Mouse (Mus musculus): ENCODE measurements around the gene Ctbp2. TPM values are rescaled to one million over a fixed set of nuclear protein-coding genes. Genes with fewer than 3 reads are reported as not detected.

Ctbp2 gene
- total RNA-seq, 2 experiments from 2014 or later = 46.2 to 53.5 TPM

DNA sequence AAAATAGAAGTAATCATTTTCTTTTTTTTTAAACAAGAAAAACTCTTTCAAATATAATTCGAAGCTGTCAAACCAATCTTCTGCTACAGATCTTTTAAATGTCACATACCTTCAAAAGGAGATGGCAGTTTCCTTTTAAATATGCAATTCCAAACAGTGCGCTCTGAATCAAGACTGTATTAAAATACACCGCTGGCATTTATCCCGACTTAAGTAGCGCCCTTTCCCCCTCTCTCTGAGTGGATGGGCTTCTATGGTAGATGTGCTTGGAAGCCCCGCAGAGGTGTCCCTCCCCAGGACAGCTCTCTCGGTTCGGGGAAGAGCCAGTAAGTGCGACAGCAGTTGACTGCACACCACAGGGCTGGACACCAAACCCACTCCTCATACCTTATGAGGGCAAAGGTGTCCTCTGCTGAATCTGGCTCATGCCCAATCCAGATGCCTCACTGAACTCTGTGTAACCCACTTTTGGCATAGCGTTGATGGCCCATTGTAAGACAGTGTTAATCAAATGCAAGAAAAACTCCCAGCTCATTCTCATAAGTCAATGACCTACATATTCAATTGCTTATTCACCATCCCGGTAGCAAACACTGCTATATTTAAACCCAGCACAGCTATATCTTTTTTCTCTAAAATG is 34.4 kb downstream of the Ctbp2 start:
- intact Hi-C loops (cut with DNase I) = loop anchor here (5.0 kb wide), 1 partner anchor 33 kb away; the partner anchor contains the start of genes Ctbp2 and Fgfr2
- no peak for DNase-seq

DNA sequence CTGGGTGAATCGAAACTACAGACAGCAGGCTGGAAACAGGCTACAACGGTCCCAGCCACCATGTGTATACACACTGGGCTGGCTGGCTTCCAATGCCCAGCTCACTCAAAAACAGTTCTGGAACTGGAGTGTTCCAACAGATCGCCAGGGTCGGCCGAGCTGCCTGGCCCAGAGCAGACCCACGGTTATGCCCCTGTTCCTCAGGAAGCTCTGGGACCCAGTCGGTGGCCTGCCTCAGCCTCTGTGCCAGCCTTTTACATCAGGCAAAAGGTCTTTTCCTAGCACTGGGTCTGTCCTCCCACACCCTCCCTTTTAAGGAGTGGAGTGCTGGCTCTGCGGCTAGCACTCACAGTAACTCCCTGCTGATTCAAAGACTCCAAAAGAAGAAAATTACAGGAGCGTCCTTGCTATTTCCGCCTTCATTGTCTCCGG is 35.3 kb downstream of the Ctbp2 start:
- DNase-seq = peak; percentile 74 to 76
- intact Hi-C loops (cut with DNase I) = loop anchor here (5.0 kb wide), 1 partner anchor 33 kb away; the partner anchor contains the start of genes Ctbp2 and Fgfr2

DNA sequence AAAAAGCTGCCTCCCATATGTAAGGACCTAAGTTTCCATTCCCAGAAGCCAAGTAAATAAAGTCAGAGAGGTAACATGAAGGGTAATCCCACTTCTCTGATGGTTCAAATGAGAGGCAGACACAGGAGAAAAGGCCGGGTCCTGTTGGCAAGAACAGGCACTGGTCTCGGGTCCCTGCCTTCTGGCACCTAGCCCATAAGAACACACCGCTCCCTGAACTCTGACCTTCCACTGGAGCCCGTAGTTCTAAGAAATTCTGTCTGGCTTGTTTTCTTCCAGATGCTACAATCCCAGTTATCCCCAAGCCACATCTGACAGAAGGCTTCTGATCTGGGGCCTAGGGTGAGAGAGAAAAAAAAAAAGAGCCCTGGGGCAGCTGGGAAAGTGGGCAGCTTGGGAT is 35.7 kb downstream of the Ctbp2 start:
- DNase-seq = no peak
- intact Hi-C loops (cut with DNase I) = loop anchor here (5.0 kb wide), 1 partner anchor 34 kb away; the partner anchor contains the start of genes Ctbp2 and Fgfr2

DNA sequence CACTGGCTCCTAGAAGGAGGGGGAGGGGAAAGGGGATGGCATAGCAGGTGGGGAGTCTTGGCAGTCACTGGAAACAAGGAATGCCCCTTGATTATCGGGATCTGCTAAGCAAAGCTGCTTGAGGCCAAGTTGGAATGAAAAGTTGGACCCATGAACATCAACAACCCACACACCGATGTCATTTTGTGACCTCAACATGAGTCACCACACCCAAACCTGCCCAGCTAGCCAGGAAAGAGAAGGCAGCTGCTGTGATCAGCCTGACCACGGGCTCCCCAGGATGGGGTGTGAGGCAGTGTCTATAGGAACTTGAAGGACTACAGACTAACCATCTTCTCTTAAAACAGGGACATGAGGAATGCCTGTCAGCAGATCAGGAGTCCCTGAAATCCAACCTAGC is 38.7 kb downstream of the Ctbp2 start:
- intact Hi-C loops (cut with DNase I) = loop anchor here (5.0 kb wide), 1 partner anchor 37 kb away; the partner anchor contains the start of genes Ctbp2 and Fgfr2
- no peak for DNase-seq

DNA sequence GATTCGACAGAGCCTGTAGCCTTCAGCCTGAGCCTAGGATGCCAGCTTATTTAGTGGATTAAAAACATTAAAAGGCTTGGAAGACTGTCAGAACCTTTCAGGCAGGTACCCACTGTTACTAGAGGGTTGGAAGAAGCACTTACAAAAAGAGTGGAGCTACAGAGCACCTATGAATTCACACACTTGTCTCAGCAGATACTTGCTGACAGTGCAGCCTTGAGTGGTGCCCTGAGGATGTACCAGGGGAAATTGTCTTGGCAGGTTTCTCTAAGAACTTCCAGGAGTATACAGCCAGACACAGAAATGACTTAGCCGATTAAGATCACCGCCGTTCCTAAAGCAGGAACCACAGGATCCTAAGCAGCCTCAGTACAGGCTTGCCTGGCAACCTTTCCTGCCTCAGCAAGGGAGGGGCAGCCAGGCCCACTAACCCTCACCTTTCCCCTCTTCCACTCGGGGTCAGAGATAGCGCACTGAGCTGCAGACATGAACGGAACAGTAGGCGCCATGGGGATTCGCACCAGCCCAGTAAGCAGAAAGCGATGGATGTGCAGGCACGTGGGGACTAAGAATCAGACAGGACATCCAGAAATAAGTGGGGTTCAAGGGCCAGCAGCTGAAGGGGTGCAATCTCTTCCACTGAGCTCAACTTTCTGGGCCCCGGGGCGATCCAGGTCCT is 40.1 kb downstream of the Ctbp2 start:
- intact Hi-C loops (cut with DNase I) = no loop called here
- no peak for DNase-seq

DNA sequence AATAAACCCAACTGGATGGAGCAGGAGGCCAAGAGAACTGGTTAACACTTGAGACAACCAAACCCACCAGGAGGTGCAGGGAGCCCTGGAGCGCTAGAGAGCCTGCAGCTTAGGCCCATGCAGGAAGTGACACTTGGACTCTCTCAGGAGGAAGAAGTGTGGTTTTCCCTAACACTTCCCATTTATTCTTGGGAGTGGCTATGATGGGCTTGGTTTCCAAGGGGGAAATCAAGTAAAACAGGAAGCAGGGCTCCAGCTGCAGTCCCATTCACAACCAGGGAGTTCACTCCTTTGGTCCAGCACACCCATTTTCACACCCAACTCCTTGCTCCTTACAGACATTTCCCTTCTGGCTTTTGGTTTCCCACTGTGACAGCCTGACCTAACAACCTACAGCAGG is 45.2 kb downstream of the Ctbp2 start:
- intact Hi-C loops (cut with DNase I) = no loop called here

DNA sequence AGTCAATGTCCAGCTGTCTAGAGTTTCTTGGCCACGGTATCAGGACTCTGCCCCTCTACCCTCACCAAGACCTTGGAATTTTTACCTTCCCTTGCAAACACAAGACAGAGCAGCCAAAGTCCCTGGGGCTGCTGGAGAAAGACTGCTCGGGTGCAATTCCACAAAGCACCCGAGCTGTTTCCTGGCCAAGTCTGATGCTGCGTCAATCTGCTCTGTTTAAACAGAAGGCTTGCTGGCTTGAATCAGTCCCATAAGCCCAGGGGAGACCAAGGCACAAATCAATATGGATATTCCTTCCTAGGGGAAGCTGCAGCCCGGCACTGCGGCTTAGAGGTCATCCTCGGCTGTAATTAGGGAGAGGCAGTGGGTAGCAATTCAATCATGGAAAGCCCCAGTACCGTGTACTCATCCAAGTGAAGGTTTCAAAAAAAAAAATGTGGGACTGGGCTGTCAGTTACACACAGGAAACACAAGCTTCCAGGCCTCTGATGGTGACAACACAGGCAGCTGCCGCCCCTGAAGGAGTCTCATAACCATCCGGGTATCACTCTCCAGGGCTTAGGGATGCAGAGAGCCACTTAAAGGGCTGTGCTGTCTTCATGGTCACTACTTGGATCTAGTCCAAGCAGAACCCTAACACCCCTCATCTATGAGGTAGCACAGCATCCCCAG is 49.6 kb downstream of the Ctbp2 start:
- no peak for DNase-seq
- intact Hi-C loops (cut with DNase I) = no loop called here

More for the DNA sequence above, 45.2 kb downstream of the Ctbp2 start:
- DNase-seq = no peak

DNA sequence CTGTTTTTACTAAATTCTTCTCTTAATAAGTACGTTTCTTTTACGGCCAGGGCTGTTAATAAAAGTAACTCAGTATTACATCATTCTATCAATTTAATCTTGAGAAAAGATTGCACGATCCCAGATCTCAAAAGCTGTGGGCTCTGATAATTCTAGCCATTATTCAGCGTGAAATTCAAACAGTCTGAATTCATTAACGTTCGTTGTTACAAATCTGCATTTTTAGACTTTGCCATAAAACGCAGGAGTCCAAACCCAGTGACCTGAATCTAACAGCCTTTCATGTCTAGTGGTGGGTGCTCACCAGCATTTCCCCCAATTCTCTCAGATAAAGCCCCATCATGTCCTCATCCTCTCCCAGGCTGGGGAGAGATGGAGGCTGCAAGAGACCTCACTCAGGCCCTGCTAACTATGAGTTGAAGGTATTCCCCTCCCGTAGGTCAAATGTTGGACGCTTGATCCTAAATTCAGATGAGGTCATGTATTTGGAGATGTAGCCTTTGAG is 51.0 kb downstream of the Ctbp2 start:
- intact Hi-C loops (cut with DNase I) = no loop called here
- DNase-seq = no peak

DNA sequence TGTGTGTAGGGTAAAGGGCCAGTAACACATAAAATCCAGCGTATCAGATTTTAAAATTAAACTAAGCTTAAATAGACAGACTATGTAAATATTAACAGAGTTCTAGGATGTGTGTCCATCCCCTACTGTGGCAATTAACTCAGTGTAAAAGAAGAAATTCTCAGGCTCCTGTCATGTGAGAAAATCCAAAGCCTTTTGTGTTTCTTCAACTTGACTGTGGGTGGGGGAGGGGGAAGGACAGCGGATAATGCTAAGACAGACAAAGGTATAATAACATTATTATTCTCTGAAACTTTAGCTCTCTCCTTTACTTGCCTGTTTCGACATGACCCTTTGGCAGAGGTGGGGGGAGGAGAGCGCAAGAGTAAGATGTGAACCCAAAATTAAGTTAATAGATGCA is 51.6 kb downstream of the Ctbp2 start:
- DNase-seq = no peak
- intact Hi-C loops (cut with DNase I) = no loop called here

DNA sequence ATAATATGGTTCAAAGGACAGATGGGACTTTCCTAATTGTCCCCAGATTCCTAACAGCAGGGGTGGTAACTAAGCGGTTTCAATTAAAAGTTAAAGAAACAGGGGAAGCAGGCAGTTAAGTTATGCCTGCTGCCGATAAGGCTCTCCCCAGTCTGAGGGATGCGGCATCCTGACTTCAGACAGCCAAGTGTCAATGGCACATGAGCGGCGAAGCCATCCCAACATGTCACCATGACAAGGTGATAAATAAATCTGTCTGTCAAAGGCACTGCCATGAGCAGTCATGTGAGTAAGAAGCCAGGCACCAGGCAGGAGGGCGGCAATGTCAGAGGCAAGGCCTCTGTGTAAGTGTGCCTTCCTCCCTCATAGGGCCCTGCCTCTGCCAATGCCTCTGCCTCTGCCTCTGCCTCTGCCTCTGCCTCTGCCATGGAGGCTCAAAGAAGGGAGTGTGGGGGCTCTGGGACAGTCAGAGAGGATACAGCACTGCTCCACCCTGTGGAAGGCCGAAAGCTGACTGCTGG is 56.8 kb downstream of the Ctbp2 start:
- peak; percentile 51 to 58 for DNase-seq
- intact Hi-C loops (cut with DNase I) = loop anchor here (5.0 kb wide), 1 partner anchor 55 kb away; the partner anchor contains the start of genes Ctbp2 and Fgfr2

DNA sequence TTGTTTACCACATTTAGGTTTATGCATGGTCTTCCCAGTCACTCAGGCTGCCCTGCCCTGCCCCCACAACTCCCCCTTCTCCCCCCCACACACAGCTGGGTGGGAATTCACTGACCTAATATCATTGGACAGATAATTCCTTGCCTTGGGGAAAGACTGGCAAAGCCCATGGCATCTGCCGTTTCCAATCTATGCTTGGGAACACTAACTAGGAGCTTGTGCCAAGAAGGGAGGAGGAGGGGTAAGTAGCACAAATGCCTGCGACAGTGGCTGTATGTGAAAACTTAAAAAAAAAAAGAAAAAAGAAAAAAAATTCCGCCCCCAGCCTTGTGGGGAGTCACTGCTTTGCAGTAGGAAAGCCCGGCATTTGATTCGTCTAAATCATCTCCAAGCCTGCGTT is 57.4 kb downstream of the Ctbp2 start:
- peak; percentile 55 to 64 for DNase-seq
- intact Hi-C loops (cut with DNase I) = loop anchor here (5.0 kb wide), 1 partner anchor 56 kb away; the partner anchor contains the start of genes Ctbp2 and Fgfr2

DNA sequence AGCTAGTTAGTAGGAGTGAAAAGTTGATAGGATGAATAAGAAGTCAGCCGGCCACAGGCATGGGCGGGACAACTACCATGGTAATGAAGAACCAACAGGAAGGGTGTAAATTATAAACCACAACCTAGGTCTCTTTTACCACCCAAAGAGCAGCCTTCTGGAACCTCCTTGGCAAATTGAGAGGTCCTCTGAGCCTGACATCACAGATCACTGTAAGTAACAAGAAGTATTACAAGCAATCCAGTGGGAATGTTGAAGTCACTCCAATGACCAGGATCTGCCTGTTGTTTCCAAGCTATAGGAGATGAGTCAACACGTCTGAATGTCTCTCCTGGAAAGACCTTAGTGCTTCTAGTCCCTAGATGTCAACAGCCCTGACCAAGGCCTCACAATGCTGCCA is 62.1 kb downstream of the Ctbp2 start:
- intact Hi-C loops (cut with DNase I) = no loop called here
- no peak for DNase-seq

DNA sequence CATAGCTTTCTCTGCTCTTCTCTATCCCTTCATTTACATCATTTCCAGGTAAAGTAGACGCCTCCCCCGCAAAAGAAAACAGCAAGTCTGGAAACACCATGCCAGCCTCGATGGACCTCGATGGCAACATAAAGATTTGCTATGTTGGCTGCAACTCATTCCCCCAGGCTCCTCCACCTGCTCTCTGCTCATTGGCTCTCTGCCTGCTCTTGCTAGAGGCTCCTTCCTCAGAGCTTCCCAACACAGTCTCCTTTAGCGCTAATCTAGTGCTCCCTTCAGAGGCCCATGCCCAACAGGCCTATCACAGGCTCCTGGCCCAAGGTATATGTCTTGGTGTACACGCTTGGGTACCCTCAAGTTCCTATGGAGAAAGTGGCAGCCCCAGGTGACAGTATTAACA is 64.0 kb downstream of the Ctbp2 start:
- intact Hi-C loops (cut with DNase I) = no loop called here
- DNase-seq = no peak

DNA sequence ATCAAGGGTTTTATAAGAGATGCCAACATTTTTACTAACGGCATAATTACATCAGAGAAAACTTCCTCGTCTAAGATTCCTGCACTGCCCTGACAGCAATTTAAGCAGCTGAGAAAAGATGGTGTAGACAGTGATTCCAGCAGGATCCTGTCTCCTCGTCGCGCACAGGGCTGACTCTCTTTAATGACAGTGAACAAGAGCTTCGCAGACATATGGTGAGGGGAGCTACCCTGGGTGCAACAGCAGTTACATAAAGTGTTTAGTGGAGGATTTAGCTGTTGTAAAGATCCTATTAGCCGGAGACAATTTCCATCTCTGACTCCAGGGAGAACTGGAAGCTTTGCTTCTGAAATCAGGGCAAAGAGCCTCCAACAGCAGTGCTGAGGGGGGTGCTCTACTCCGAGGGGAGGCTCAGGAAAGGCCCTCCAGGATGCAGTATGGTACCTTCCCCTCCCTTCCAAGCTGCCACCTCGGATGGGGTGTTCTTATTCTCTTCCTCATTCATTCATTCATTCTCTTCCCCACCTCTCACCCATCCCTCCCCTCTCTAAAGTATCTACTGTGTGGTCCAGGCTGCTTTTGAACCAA is 64.5 kb downstream of the Ctbp2 start:
- no peak for DNase-seq
- intact Hi-C loops (cut with DNase I) = no loop called here

DNA sequence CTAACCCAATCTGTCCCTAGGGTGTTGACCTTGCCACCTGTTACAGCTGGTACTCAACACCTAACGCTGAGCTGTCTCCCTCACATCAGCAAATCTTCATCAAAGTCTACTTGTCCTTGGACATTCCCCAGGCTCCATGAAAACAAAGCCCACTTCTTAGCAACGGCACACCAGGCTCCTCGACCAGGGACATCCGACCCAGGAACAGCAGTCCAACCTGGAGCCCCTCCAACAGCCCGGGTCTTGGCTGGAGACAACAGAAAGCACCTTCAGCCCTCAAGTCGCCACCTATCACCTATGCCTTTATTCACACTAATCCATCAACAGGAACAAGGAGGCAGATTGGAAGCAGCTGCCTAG is 65.0 kb downstream of the Ctbp2 start:
- DNase-seq = no peak
- intact Hi-C loops (cut with DNase I) = no loop called here

DNA sequence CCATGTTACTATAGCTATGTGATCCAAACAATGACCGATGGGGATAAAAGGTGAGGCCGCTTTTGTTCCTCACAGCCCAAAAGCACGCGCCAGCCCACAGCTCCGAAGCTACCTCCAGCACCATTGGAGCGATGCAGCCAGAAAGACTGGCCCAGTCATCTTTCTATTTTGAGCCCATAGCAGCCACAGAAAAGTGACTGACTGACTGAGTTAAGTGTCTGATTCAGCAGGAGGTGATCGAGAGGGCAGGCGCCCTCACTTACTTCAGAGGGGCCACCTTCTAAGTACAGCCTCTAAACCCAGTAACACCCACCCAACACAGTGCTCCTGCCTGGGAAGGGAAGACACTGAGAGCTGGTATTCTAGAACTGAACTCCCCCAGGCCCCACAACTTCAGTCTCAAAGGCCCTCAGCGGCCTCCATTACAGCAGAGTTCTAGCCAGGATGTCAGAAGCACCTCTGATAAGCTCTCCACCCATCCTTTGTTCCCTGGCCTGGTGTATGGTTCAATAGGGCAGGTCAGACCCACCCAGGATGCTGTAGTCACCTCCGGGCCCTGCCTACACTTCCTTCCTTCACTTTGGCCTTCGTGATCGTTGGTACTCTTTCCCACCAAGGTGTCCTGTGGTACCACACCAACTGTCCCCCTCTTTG is 65.5 kb downstream of the Ctbp2 start:
- intact Hi-C loops (cut with DNase I) = no loop called here
- DNase-seq = peak; percentile 48 to 63

DNA sequence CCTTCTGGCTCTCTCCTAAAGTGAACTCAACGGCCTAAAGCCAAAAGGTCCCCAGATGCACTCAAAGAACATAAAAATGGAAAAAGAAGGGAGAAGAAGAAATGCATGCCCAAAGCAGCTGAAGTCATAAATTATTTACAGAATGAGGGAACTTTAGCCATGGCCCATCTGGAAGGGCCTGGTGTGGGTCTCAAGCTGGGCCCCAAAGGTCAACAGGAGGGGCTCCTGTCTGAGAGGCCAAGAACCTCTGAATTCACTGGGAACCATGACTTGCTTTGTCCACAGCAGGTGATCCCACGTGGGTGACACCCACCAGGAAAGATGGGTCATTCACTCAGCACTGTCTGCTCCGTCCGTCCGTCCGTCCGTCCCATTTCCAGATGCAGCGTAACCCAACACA is 67.2 kb downstream of the Ctbp2 start:
- DNase-seq = no peak
- intact Hi-C loops (cut with DNase I) = no loop called here

DNA sequence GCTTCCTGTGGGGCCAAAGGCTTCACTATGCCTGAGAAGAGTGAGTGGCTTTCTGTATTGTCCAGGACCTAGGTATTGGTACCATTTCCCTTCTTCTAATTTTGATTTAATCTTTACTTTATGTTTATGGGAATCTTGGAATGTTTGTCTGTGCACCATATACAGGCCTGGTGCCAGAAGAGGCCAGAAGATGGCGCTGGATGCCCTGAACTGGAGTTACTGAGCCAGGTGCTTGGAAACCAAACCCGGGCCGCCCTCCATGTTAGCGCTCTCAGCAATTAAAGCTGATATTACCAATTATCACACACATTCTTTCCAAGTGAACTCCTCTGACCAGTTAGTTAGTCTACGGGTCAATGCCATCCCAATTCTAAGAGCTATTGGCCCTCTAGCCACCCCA is 69.7 kb downstream of the Ctbp2 start:
- intact Hi-C loops (cut with DNase I) = loop anchor here (5.0 kb wide), 1 partner anchor 68 kb away; the partner anchor contains the start of genes Ctbp2 and Fgfr2
- DNase-seq = no peak

DNA sequence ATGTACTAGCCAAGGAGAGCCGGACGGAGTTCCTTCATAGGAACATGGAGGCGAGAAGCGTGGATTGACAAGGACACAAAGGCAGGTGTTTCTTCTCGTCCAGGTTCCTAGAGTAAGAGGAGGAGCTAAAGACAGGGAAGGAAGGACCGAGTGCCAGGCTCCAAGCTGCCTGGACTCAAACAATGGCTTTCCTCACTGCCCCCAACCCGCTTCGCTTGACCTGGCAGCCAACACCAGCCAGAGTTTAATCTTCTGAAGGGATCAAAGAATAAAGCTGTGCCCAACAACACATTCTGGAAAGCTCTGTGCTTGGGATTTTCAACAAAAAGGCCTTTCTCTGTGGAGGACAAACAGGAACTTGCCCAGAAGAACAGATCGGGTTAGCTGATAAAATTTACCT is 70.4 kb downstream of the Ctbp2 start:
- intact Hi-C loops (cut with DNase I) = loop anchor here (5.0 kb wide), 1 partner anchor 69 kb away; the partner anchor contains the start of genes Ctbp2 and Fgfr2
- no peak for DNase-seq

DNA sequence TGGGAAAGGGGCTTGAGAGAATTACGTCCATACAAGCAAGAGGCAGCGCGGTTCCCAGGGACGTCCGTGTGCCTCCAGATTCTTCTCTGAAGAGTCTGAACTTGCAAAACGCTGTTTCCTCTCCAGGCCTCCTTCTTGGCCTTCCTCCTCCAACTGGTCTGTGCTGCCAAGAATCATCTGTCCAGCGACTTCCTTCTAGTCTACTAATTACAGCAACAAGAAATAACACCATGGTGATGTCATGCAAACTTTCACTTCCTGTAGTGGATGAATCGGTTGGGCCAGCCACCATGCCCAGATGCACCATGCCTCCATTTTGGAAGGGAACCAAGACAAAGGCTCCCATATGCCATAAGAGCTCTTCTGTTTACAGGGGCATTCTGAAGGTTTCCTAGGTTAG is 71.3 kb downstream of the Ctbp2 start:
- DNase-seq = peak; percentile 80
- intact Hi-C loops (cut with DNase I) = loop anchor here (5.0 kb wide), 1 partner anchor 69 kb away; the partner anchor contains the start of genes Ctbp2 and Fgfr2
